Mouse (Mus musculus): ENCODE data around the gene Patz1.
A peak's percentile ranks its signal among the peaks of the same experiment; 100 is the strongest.

Patz1 gene

GRCm38 (mm10) chr11:3330991-3331750, 42.5 kb downstream of the Patz1 start:
- DNase-seq = no peak

- peak; percentile 94 to 98 for DNase-seq
These were observed 43.3 kb downstream of the Patz1 start for GRCm38 (mm10) chr11:3331756-3332642.

GRCm38 (mm10) chr11:3333111-3333695, 44.5 kb downstream of the Patz1 start:
- DNase-seq = no peak

- DNase-seq = no peak
These were observed 45.6 kb downstream of the Patz1 start for GRCm38 (mm10) chr11:3334141-3334710.

- peak; percentile 67 to 76 for DNase-seq
These were observed 46.1 kb downstream of the Patz1 start for GRCm38 (mm10) chr11:3334711-3335316.

- DNase-seq = peak; percentile 79 to 85
These were observed 47.1 kb downstream of the Patz1 start for GRCm38 (mm10) chr11:3335651-3336216.

GRCm38 (mm10) chr11:3336602-3337001, 47.9 kb downstream of the Patz1 start:
- DNase-seq = peak in 1 of 2 experiments; percentile 42

DNA sequence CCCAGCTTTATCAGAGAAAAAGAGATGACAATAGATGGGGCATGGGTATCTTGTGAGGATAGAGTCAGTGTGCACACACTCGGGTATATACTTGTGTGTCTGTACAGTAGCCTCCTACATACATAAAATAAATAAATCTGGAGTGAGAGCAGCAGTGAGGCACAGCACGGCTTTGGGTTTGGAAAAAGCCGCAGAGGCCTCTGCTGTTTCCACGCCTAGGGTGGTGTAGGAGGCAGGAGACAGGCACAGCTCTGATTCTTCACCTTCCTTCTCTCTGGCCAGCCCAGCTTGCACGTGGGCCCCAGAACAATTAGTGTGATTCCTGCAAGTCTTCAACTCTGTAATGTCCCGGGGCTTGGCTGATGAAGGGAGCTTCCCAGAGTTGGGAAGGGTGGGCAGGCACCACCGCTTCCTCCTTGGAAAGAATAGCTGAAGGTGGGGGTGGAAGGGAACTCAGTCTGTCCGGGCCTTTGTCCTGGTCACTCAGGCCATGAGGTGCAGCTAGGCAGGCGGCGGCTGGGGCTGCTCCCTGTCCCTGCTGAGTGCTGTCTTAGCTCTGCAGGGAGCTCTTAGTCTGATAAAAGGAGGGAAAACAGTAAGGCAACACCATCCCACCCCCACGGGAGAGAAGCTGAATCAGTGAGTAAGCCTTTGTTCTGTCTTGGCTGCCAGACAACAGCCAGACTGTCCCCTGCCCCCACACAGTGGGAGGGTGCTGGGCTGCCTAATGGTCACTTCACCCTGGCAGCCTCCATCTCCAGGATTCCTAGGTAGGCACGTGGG, 48.7 kb downstream of the Patz1 start:
- DNase-seq = peak in 1 of 2 experiments; percentile 44

- no peak for DNase-seq
These were observed 49.3 kb downstream of the Patz1 start for GRCm38 (mm10) chr11:3337961-3338360.

- no peak for DNase-seq
These were observed 52.8 kb downstream of the Patz1 start for GRCm38 (mm10) chr11:3341476-3341875.

GRCm38 (mm10) chr11:3344916-3345315, 56.2 kb downstream of the Patz1 start:
- peak in 1 of 2 experiments; percentile 44 for DNase-seq

DNA sequence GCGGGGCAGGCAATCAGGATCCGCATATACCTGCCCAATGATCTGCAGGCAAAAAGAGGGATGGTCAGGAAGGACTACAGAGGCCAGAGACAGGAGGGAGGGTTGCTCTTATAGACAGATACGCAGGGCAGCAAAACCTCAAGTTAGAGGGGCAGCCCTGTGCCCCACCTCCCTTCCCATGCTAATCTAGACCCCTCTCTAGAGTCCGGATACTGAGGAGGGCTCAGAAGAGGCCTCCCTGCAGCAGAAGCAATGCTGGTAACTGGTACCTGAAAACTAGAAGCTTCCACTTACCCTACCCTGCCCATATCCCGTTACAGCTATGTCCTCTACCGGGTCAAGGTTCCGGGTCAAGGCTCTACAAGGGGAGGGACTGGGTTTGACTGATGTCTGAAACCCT, 57.7 kb downstream of the Patz1 start:
- DNase-seq = no peak

DNA sequence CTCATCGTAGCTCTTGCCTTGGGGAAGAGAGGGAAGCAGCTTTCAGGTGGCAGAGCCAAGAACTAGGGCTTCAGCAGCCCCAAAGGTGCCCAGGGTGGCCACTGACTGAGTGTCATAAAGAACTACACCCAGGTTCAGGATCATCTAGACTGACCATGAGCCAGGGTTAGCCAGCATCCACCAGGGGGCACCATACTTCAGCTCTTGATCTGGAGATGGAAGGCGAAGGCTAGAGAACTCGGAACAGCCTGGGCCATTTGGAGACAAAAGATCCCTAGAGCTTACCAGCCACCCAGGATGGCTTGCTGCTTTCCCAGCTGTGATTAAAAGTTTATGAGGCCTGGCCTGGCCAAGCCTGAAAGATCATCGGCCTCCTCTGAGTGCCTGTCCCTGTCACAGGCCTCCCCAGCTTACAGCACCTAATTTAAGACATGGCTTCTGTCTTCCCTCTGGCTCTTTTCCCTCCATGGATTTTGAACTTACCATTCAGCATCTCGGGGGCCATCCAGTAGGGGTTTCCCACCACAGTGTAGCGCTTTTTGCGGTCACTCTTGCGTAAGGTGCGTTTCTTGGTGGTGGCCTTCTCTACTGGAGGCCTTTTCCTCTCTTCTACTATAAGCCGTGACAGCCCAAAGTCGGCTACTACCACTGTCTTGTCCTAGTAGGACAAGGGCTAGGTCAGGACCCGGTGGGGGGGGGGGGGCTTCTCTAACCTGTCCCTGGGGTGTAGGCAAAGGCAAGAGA, 58.6 kb downstream of the Patz1 start:
- DNase-seq = peak; percentile 81 to 85

- no peak for DNase-seq
These were observed 59.1 kb downstream of the Patz1 start for GRCm38 (mm10) chr11:3347835-3348195.

- peak in 1 of 2 experiments; percentile 53 for DNase-seq
These were observed 60.1 kb downstream of the Patz1 start for GRCm38 (mm10) chr11:3348576-3349342.

GRCm38 (mm10) chr11:3349343-3349695, 60.6 kb downstream of the Patz1 start:
- DNase-seq = no peak

DNA sequence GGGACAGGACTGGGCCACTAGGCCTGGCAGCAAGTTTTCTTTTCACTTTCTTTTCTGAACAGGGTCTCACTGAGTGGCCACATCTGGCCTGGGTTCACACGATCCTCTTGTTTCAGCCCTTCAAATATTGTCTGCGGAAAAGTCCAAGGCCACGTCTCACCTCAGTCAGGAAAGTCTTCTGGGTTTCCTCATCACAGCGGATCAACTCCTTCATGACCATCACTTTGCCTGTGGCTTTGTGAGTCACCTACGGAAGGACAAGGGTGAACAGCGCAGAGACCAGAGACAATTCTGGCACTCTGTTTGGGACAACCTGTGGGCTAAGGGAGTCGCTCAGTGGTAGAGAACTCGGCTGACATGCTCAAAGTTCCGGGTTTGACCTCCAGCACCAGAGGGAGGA, 63.5 kb downstream of the Patz1 start:
- no peak for DNase-seq

DNA sequence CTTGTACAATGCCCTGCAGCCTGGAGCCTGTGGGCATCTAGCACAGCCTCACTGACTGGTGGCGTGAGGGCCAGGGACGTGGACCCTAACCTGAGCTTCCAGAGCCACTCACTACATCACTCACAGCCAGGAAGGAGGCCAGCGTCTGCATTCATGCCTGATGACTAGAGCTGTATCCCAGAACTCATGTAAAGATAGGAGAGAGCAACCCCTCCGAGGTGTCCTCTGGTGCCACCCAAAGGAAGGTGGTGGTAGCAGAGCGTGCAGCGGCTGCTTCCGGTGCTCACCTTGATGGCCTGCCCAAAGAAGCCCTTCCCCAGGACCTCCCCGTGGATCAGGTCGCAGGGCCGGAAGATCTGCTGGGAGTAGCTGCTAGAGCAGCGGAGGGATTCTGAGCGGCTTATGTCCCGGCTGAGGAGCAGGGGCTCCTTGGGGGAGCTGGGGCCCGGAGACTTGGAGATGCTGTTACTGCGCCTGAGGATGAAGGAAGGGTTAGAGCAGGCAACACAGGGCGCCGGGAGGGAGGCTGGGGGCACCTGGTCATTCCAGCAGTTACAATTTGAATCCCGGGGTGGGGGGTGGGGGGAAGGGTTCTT, 64.4 kb downstream of the Patz1 start:
- peak; percentile 65 to 69 for DNase-seq
